8 mouse cellular contexts compared by ENCODE assay signal in the genomic region with DNA sequence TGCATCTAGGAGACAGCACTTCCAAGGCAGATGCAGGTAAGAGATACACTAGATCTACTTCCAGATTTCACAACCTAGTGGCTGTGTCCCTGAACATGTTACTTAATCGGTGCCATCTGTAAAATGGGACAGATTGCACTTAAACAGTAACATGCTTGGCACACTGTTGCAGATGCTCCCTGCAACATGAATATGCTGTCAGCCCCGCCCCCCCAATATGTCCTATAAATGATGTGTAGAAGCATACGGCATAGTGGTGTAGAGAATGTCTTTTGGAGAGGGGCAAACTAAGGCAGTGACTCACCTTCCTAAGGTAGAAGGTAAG. TPM values are rescaled to one million over a fixed set of nuclear protein-coding genes. Genes with fewer than 3 reads are reported as not detected.
DNase-seq lines count a peak whose midpoint lies in the region; ATAC-seq and TF ChIP-seq lines count a peak whose summit lies in the region.

No protein-coding gene starts in this region.

- peaks cover 39% of the 10 kb centered on the region for H3K27me3 ChIP-seq in heart, embryonic 11.5 days (ENCODE audit: control insufficient read depth, insufficient read depth, low read length)
- peaks cover 5% of the 10 kb centered on the region for H3K27me3 ChIP-seq in CH12.LX (replicated peaks)
- H3K27me3 ChIP-seq in forebrain, embryonic 15.5 days = peaks cover 4% of the 10 kb centered on the region; the same call in 1 of the 2 replicates
- peaks cover 99% of the 10 kb centered on the region for H3K27me3 ChIP-seq in liver, embryonic 15.5 days

- H3K36me3 ChIP-seq in heart, embryonic 11.5 days (ENCODE audit: control insufficient read depth, insufficient read depth, low read length) = peaks cover 22% of the 10 kb centered on the region
- H3K36me3 ChIP-seq in CH12.LX (replicated peaks in 1 of 2; ENCODE audit: control insufficient read depth in 1 of 2, insufficient read depth in 1 of 2, low read length in 1 of 2) = peaks cover 27 to 43% of the 10 kb centered on the region in 2 experiments
- H3K36me3 ChIP-seq in forebrain, embryonic 15.5 days = peaks cover 39% of the 10 kb centered on the region
- H3K36me3 ChIP-seq in liver, embryonic 15.5 days (replicated peaks) = no peaks in the 10 kb centered on the region

- H3K4me2 ChIP-seq in heart, embryonic 11.5 days = peak overlapping the region; percentile 83
- peak overlapping the region; percentile 94 for H3K4me2 ChIP-seq in CH12.LX (ENCODE audit: insufficient read depth, low read depth, poor library complexity, severe bottlenecking)
- H3K4me2 ChIP-seq in forebrain, embryonic 15.5 days (replicated peaks) = peak overlapping the region; percentile 74
- peak overlapping the region; percentile 94 for H3K4me2 ChIP-seq in liver, embryonic 15.5 days

- TF ChIP-seq CTCF in CH12.LX (conservative IDR thresholded peaks at IDR 0.05 in 1 of 2, IDR thresholded peaks at IDR 0.05 in 1 of 2; ENCODE audit: low read depth in 2 of 2, low read length in 2 of 2) = no peak

- no peak for TF ChIP-seq RAD21 in CH12.LX (IDR thresholded peaks at IDR 0.05; ENCODE audit: low read depth, low read length)

- WGBS in heart, embryonic 11.5 days (ENCODE audit: insufficient replicate concordance) = 40% methylated on average over 3 of the region's 3 CpGs
- WGBS in forebrain, embryonic 15.5 days = 43% methylated on average over 3 of the region's 3 CpGs
- 27% methylated on average over 3 of the region's 3 CpGs for WGBS in liver, embryonic 15.5 days (ENCODE audit: insufficient replicate concordance)

- TF ChIP-seq POLR2A in CH12.LX (IDR thresholded peaks at IDR 0.05; ENCODE audit: low read depth, low read length) = no peak

- no peaks in the 10 kb centered on the region for H3K9me3 ChIP-seq in heart, embryonic 11.5 days (replicated peaks; ENCODE audit: control insufficient read depth, low read length)
- no peaks in the 10 kb centered on the region for H3K9me3 ChIP-seq in CH12.LX (replicated peaks; ENCODE audit: low read length)
- H3K9me3 ChIP-seq in forebrain, embryonic 15.5 days = no peaks in the 10 kb centered on the region
- H3K9me3 ChIP-seq in liver, embryonic 15.5 days (replicated peaks) = no peaks in the 10 kb centered on the region

- dilution Hi-C loops in CH12.LX (cut with MboI; ENCODE audit: extremely low pct_ligation_motif_present, extremely low pct_unique_long_range_greater_than_20kb, low sequenced_read_pairs) = no loop called here

- H3K27ac ChIP-seq in heart, embryonic 11.5 days (ENCODE audit: low read depth, low read length) = no peak overlapping the region
- H3K27ac ChIP-seq in CH12.LX (ENCODE audit: insufficient read depth, low read depth) = no peak overlapping the region
- H3K27ac ChIP-seq in forebrain, embryonic 15.5 days (replicated peaks) = peak overlapping the region; percentile 83; the same call in 1 of the 2 replicates
- H3K27ac ChIP-seq in liver, embryonic 15.5 days (replicated peaks) = no peak overlapping the region

- H3K9ac ChIP-seq in heart, embryonic 11.5 days (ENCODE audit: low read depth, low read length) = peak overlapping the region; percentile 22; the same call in 1 of the 2 replicates
- H3K9ac ChIP-seq in CH12.LX (ENCODE audit: insufficient read depth, low read depth) = peak overlapping the region; percentile 70; the same call in 1 of the 2 replicates
- no peak overlapping the region for H3K9ac ChIP-seq in forebrain, embryonic 15.5 days (replicated peaks)
- no peak overlapping the region for H3K9ac ChIP-seq in liver, embryonic 15.5 days

- H3K4me1 ChIP-seq in heart, embryonic 11.5 days (ENCODE audit: control insufficient read depth, insufficient read depth, low read length) = peaks cover 27% of the 10 kb centered on the region
- peaks cover 7 to 24% of the 10 kb centered on the region in 2 experiments for H3K4me1 ChIP-seq in CH12.LX (ENCODE audit: control insufficient read depth in 1 of 2, insufficient read depth in 2 of 2)
- H3K4me1 ChIP-seq in forebrain, embryonic 15.5 days = peaks cover 50% of the 10 kb centered on the region
- H3K4me1 ChIP-seq in liver, embryonic 15.5 days (replicated peaks) = peaks cover 28% of the 10 kb centered on the region

- in situ Hi-C loops in CH12.LX (cut with MboI; ENCODE audit: low pct_ligation_motif_present, low pct_unique_long_range_greater_than_20kb, low sequenced_read_pairs) = no loop called here

- no peak for TF ChIP-seq EP300 in CH12.LX (IDR thresholded peaks at IDR 0.05; ENCODE audit: low read length)

- ATAC-seq in heart, embryonic 11.5 days (replicated peaks; ENCODE audit: insufficient number of reproducible peaks, low FRiP score, low TSS enrichment) = no peak
- ATAC-seq in forebrain, embryonic 15.5 days (replicated peaks) = no peak
- no peak for ATAC-seq in liver, embryonic 15.5 days (ENCODE audit: insufficient read depth)

- peaks cover 5% of the 10 kb centered on the region; the same call in 1 of the 2 replicates for H3K79me2 ChIP-seq in CH12.LX (replicated peaks; ENCODE audit: control insufficient read depth, extremely low read depth, insufficient read depth, poor library complexity, severe bottlenecking)

- peak overlapping the region; percentile 90 for H3K4me3 ChIP-seq in heart, embryonic 11.5 days (ENCODE audit: low read depth, low read length)
- peak overlapping the region; percentile 67 to 81 (median 78) for H3K4me3 ChIP-seq in CH12.LX (replicated peaks in 1 of 3; ENCODE audit: low read depth in 2 of 3, low read length in 2 of 3, poor library complexity in 1 of 3)
- peak overlapping the region; percentile 75 for H3K4me3 ChIP-seq in forebrain, embryonic 15.5 days
- peak overlapping the region; percentile 68 for H3K4me3 ChIP-seq in liver, embryonic 15.5 days (replicated peaks)

- DNase-seq in heart, adult 18-20 months = no peak
- peak; percentile 30 for DNase-seq in CH12.LX (ENCODE audit: extremely low read depth)
- no peak for DNase-seq in urinary bladder, adult 2 months (ENCODE audit: low spot score)
- DNase-seq in right cerebral cortex, adult 18-20 months = no peak
- DNase-seq in left cerebral cortex, adult 9 months (ENCODE audit: low spot score in 2 of 2) = no peak

TF ChIP-seq in CH12.LX, 34 proteins besides CTCF, POLR2A, EP300 and RAD21 (continues in another document):
- TF ChIP-seq E2F4 (IDR thresholded peaks at IDR 0.05; ENCODE audit: insufficient replicate concordance, low read depth, low read length) (no peak), ELF1 (IDR thresholded peaks at IDR 0.05; ENCODE audit: low read depth, low read length) (no peak), USF2 (conservative IDR thresholded peaks at IDR 0.05; ENCODE audit: low read depth, low read length) (no peak), TCF12 (IDR thresholded peaks at IDR 0.05; ENCODE audit: low read depth, low read length) (no peak), GABPA (IDR thresholded peaks at IDR 0.05; ENCODE audit: insufficient replicate concordance, low read depth, low read length) (no peak), MYC (IDR thresholded peaks at IDR 0.05; ENCODE audit: low read depth, low read length) (no peak)

RNA-seq across cellular contexts. Expression of gene Chpf, which starts 1.2 kb away (rescaled TPM):
- polyA plus RNA-seq in heart, embryonic 11.5 days (2014; fragmentation: Nextera tagmentation; extraction: Ambion mirVana) = 21.4 and 24.6 TPM in 2 replicates
- total RNA-seq in heart, adult 18-20 months (2021) = 10 to 100 TPM; 22.0 to 22.4 TPM
- total RNA-seq in CH12.LX (2012; rRNA removed) = 30.4 and 32.6 TPM in 2 replicates
- 14.6 and 14.8 TPM in 2 replicates for total RNA-seq in CH12.LX (2014; rRNA removed)
- polyA plus RNA-seq in CH12.LX (2012; ENCODE audit: insufficient read length, low read depth) = 17.5 and 20.6 TPM in 2 replicates
- 28.9 and 29.2 TPM in 2 replicates for polyA plus RNA-seq in forebrain, embryonic 15.5 days (2015; fragmentation: Nextera tagmentation; extraction: Ambion mirVana)
- 4.0 and 4.3 TPM in 2 replicates for polyA plus RNA-seq in liver, embryonic 15.5 days (2015; fragmentation: Nextera tagmentation; extraction: Ambion mirVana)
- 65.0 and 69.4 TPM in 2 replicates for polyA plus RNA-seq in urinary bladder, adult 2 months (2012; rRNA removed)

RNA-seq across cellular contexts. Expression of gene Tmem198, which starts 1.4 kb away (rescaled TPM):
- 0.14 and 0.54 TPM in 2 replicates for polyA plus RNA-seq in heart, embryonic 11.5 days (2014; fragmentation: Nextera tagmentation; extraction: Ambion mirVana)
- total RNA-seq in heart, adult 18-20 months (2021) = under 1 TPM; 0.30 to 0.46 TPM
- total RNA-seq in CH12.LX (2012; rRNA removed) (1.1 and 1.4 TPM in 2 replicates), CH12.LX (2014; rRNA removed) (0.51 and 0.81 TPM in 2 replicates)
- 0.80 and 0.90 TPM in 2 replicates for polyA plus RNA-seq in CH12.LX (2012; ENCODE audit: insufficient read length, low read depth)
- 53.4 and 55.4 TPM in 2 replicates for polyA plus RNA-seq in forebrain, embryonic 15.5 days (2015; fragmentation: Nextera tagmentation; extraction: Ambion mirVana)
- 0.06 and 0.15 TPM in 2 replicates for polyA plus RNA-seq in liver, embryonic 15.5 days (2015; fragmentation: Nextera tagmentation; extraction: Ambion mirVana)
- 1.1 and 1.6 TPM in 2 replicates for polyA plus RNA-seq in urinary bladder, adult 2 months (2012; rRNA removed)

RNA-seq across cellular contexts. Expression of gene Asic4, which starts 27.7 kb away (rescaled TPM):
- 0.11 TPM in 2 replicates for polyA plus RNA-seq in heart, embryonic 11.5 days (2014; fragmentation: Nextera tagmentation; extraction: Ambion mirVana)
- not detected for total RNA-seq in heart, adult 18-20 months (2021)
- not detected in 2 replicates for total RNA-seq in CH12.LX (2012; rRNA removed)
- total RNA-seq in CH12.LX (2014; rRNA removed) = not detected in 2 replicates
- not detected in 2 replicates for polyA plus RNA-seq in CH12.LX (2012; ENCODE audit: insufficient read length, low read depth)
- 2.8 and 4.1 TPM in 2 replicates for polyA plus RNA-seq in forebrain, embryonic 15.5 days (2015; fragmentation: Nextera tagmentation; extraction: Ambion mirVana)
- polyA plus RNA-seq in liver, embryonic 15.5 days (2015; fragmentation: Nextera tagmentation; extraction: Ambion mirVana) = 0.05 TPM in 1 of 2 replicates, not detected in the other
- polyA plus RNA-seq in urinary bladder, adult 2 months (2012; rRNA removed) = 0.03 and 0.06 TPM in 2 replicates

RNA-seq across cellular contexts. Expression of gene Obsl1, which starts 28.3 kb away (rescaled TPM):
- 98.8 and 102 TPM in 2 replicates for polyA plus RNA-seq in heart, embryonic 11.5 days (2014; fragmentation: Nextera tagmentation; extraction: Ambion mirVana)
- total RNA-seq in heart, adult 18-20 months (2021) = 100 to 1,000 TPM; 107 to 108 TPM
- 0.29 and 0.47 TPM in 2 replicates for total RNA-seq in CH12.LX (2012; rRNA removed)
- total RNA-seq in CH12.LX (2014; rRNA removed) = not detected in 2 replicates
- 0.84 and 1.2 TPM in 2 replicates for polyA plus RNA-seq in CH12.LX (2012; ENCODE audit: insufficient read length, low read depth)
- 21.7 and 21.9 TPM in 2 replicates for polyA plus RNA-seq in forebrain, embryonic 15.5 days (2015; fragmentation: Nextera tagmentation; extraction: Ambion mirVana)
- polyA plus RNA-seq in liver, embryonic 15.5 days (2015; fragmentation: Nextera tagmentation; extraction: Ambion mirVana) = 7.3 and 9.4 TPM in 2 replicates
- polyA plus RNA-seq in urinary bladder, adult 2 months (2012; rRNA removed) = 30.0 and 30.7 TPM in 2 replicates

RNA-seq across cellular contexts. Expression of gene Inha, which starts 28.9 kb away (rescaled TPM):
- 4.0 and 4.8 TPM in 2 replicates for polyA plus RNA-seq in heart, embryonic 11.5 days (2014; fragmentation: Nextera tagmentation; extraction: Ambion mirVana)
- 1 to 10 TPM; 3.0 to 3.1 TPM for total RNA-seq in heart, adult 18-20 months (2021)
- total RNA-seq in CH12.LX (2012; rRNA removed) (not detected in 2 replicates), CH12.LX (2014; rRNA removed) (not detected in 2 replicates)
- not detected in 2 replicates for polyA plus RNA-seq in CH12.LX (2012; ENCODE audit: insufficient read length, low read depth)
- polyA plus RNA-seq in forebrain, embryonic 15.5 days (2015; fragmentation: Nextera tagmentation; extraction: Ambion mirVana) = 13.8 and 15.0 TPM in 2 replicates
- polyA plus RNA-seq in liver, embryonic 15.5 days (2015; fragmentation: Nextera tagmentation; extraction: Ambion mirVana) = 0.66 and 0.67 TPM in 2 replicates
- 19.6 and 23.9 TPM in 2 replicates for polyA plus RNA-seq in urinary bladder, adult 2 months (2012; rRNA removed)

Comparison
In these comparisons a context has a peak if more than half of its experiments do, and no peak if none do; other contexts are left out.
1. H3K9ac ChIP-seq: peak in heart, embryonic 11.5 days (single experiment) and CH12.LX (single experiment); none in forebrain, embryonic 15.5 days (single experiment) and liver, embryonic 15.5 days (single experiment).
2. RNA of gene Tmem198, which starts 1.4 kb away (polyA plus RNA-seq): 53.4 to 55.4 TPM in forebrain, embryonic 15.5 days; 1.1 to 1.6 TPM in urinary bladder, adult 2 months, 0.80 to 0.90 TPM in CH12.LX, 0.14 to 0.54 TPM in heart, embryonic 11.5 days and 0.06 to 0.15 TPM in liver, embryonic 15.5 days; every median in the first group is over 10 times any median in the second.
3. Peak in every context shown above with its lines, with median percentiles within 50 percentile points of each other: H3K4me2 ChIP-seq and H3K4me3 ChIP-seq.